Mouse (Mus musculus) hematopoietic stem cell, adult 5-6 weeks (primary cell): ENCODE measurements around the gene Inpp1. TPM values are rescaled to one million over a fixed set of nuclear protein-coding genes. Genes with fewer than 3 reads are reported as not detected.
A peak's percentile ranks its signal among the peaks of the same experiment; 100 is the strongest.

Source experiments
- ATAC-seq, 2 experiments: fragments of 125-278 bp in 1 of 2; replicated peaks in 1 of 2; 2 replicates each; pipeline ENCODE4 v1.8.0; 2016 to 2017; ENCODE audit warnings: inconsistent platforms in 2 of 2, mild to moderate bottlenecking in 2 of 2, moderate number of reproducible peaks in 2 of 2, low read depth in 1 of 2, moderate TSS enrichment in 1 of 2; ENCODE audit not compliant: low FRiP score in 2 of 2, poor library complexity in 2 of 2, severe bottlenecking in 2 of 2, insufficient read depth in 1 of 2, low TSS enrichment in 1 of 2
- total RNA-seq: library from RNA; stranded (forward); fragments of 172-1452, 232-1000 nt; gene quantifications from 2 replicates; pipeline ENCODE4 v1.2.3, GENCODE M21; 2017

Inpp1 gene
- 26.5 and 31.8 TPM in 2 replicates for total RNA-seq

DNA sequence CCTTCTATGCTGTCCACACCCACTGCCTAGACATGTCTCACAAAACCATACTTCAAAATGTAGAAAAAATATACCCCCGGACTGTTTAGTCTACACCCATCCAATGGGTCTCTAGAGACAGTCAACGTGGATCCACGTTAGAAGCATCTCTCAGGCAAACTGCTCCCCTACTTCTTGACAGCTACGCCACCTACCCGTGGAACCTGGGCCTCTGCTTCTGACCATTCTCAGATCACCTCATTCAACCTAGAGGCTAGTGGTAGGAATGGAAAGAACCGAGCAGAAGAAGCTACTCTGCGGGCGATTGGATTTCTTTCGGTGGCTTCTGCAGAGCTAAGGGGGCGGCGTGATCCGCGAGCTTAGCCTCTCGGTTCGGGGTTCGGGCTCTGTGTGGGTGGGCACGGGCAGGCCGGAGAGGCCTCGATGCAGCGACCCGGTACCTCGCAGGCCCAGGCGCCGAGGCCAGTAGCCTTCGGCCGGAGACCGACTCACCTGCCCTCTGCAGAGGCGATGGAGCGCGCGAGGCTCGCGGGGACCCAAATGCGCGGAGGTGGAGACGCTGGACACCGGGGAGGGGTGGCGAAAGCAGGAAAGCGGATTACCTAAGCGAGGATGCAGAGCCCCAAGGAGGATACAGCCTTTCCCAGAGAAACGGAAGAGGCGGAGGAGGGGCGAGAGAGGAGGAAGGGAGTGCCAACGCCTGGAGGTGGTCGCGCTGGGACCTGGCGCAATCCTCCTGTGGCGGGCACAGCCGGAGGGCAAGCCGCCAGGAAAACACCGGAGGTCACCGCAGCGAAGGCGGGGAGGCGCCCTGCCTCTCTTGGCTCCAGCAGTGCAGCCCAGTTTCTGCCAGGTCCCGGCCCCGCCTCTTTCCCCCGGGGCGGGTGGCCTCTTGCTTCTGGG lies at the start of gene Inpp1:
TSS of gene Inpp1 (minus strand) at position 779 of the 903 bp plus-strand sequence.
- ATAC-seq, result peak; percentile 86 to 90

DNA sequence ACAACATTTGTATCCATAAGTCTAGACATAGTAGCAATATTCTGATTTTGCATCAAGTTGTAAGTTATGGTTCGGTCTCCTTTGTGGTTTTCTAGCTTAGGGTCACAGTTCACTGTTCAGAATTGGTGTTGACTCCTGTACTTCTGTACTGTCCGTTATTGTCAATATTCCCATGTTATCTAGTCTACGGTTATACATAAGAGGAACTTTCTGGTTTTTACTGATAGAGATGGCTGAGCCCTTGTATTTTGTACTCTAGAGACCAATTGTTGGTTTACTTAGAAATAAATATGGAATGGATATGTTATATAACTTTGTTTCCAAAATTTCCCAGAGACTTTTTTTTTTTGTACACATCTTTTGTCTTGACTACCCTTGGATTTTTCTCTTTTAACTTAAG lies 48.5 kb upstream of the Inpp1 start:
- ATAC-seq, result no peak

DNA sequence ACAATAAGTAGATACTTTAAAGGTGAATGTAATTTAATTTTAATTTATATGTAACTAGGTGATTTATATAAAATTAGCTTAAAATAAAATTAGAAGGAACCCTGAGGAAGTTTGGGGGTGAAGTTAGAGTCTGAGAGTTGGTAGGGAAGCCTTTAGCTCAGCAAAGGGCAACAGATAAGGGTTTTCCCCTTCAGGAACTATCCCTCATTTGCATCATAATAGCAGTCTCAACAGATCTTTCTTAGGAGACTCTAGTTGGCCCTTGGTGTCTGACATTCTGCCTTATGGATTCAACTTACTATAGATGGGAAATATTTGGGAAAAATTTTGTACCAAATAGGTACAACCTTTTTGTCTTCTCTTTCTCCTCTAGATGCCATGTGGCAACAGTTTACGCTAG lies 46.7 kb upstream of the Inpp1 start:
- no peak for ATAC-seq

DNA sequence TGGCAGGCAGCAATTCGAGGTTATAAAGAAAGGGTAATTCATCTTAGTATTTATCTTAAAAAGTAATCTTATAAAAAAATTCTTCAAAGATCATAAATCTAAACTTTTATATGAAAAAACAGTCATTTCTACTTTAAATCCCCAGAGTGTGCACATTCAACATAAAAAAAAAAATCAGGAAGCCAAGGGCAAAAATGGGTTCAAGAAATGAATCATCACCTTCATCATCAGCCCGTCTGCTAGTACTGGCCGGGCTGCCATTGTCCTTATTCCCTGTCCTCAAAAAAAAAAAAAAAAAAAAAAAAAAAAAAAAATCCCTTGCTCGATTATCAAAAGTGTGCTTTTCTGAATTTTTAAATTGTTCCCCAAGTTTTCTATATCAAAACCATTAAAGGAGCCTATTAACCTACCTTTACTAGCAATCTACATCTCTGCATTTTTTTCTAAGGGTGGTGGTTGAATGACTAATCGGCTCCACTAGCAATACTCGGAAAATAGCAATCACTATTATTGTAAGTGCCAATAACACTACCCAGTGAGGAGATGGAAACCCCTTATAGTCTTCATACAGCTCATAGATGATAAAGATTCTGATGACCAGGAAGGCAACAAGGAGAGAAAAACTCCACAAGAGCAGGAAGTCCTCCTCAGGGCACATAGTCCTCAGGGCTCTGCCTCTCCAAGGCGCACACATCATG lies 38.6 kb upstream of the Inpp1 start:
- ATAC-seq, result no peak

DNA sequence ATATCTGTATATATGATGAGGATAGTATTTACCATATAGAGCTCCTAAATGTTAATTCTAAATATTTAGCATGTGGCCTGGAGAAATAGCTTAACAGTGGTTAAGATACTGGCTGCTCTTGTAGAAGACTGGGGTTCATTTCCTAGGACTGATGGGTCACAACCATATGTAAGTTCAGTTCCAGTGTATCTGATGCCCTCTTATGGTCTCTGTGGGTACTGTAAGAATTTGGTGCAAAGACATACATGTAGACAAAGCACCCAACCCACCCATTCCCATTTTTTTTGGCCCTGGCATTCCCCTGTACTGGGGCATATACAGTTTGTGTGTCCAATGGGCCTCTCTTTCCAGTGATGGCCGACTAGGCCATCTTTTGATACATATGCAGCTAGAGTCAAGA lies 36.5 kb upstream of the Inpp1 start:
- ATAC-seq, result peak; percentile 73 to 84; a peak in 3 of 4 replicates

DNA sequence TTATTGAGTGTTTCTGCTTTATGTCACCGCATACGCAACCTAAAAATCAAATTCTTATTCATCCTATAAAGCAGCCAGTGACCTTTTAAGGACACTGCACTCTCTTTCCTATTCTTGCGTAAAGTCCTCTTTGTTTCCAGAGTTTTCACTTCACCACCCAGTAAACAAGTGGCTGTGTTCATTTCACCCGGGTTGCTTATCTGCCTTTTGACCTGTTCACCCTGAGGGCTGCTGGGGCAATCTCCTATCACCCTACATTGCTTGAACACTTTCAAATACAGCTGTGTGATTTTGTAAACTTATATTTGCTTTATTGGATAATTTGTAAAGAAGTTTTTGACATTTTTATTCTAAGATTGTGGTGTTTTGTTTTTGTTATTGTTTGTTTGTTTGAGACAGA lies 31.9 kb upstream of the Inpp1 start:
- ATAC-seq, result no peak

DNA sequence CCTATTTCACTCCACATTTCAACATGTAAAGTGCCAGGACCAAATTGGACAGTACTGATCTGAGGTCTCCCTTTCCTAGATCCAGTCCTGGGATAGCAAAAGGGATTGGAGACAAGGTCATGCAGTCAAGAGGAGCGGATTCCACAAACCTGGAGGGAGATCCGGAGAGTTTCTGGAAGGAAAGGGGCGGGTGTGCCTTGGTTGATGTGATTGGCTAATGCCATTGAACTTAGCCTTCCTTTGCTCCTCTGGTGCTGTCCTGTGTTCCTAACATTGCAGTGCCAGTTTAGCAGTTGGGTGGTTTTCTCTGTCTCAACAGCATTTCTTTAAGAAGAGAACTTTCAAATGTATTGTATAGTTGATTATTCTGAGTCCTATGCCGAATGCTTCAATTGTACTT lies 29.1 kb upstream of the Inpp1 start:
- no peak for ATAC-seq

DNA sequence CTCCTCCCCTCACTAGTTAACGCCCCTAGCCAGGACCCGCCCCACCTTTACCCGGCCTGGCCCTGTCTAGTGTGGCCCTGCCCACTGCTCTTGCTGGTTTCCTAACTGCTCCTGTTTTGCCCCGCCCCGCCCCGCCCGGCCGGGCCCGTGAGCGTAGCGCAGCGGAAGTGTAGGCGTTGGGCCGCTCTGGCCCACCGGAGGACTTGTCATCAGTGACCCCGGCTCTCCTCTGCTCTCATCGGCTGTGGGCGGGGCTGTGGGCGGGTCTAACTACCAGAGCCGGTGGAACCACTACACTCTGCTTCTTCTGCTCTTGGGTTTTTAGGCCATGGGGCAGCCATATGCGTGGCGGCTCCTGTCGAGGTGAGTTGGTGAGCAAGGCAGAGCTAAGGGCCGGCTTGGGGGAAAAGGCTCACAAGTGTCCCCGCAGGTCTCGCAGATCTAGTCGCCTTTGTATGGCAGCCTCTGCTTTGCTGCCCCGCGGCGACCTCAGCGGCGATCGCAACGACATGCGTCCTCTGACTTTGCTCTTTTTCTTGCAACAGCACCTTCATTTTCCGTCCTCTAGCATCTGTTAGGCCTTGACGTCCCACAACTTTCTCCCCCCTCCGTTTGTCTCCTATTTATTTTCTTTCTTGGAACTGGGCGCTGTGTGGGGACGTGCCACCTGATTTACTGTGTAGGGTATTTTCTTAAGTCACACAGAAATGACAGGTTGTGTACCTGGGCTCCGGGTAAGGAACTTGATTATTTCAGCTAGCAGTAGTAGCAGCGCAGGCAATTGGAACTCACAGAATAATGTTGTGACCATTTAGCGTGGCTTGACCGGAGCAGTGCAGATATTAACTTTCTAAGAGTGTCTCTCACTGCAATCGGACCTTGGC lies 27.5 kb upstream of the Inpp1 start, which contains the start of gene Hibch:
TSS of gene Hibch (plus strand) at position 148 of the 884 bp plus-strand sequence.
- peak; percentile 97 to 98 for ATAC-seq

DNA sequence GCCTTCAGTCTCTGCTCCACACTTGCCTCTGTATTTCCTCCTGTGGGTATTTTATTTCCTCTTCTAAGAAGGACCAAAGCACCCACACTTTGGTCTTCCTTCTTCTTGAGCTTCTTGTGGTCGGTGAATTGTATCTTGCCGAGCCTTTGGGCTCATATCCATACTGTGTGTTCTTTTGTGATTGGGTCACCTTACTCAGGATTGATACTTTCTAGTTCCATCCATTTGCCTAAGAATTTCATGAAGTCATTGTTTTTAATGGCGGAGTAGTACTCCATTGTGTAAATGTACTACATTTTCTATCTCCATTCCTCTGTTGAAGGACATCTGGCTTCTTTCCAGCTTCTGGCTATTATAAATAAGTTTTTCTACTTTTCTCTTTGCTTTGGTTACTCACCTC lies 26.9 kb upstream of the Inpp1 start:
- ATAC-seq, result no peak

DNA sequence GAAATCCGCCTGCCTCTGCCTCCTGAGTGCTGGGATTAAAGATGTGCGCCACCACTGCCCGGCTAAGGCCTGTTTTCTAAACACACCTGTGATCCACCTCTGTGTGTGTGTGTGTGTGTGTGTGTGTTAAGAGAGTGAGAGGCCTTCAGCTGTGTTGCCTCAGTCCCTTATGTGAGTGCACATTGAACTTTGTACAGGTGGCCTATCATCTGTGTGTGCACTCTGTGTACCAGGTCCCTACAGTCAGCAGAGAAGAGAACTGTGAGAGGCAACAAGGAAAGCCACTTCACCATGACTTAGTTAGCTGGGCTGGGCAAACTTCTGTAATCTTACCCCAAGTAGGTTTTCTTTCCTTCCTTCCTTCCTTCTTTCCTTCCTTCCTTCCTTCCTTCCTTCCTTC lies 21.6 kb upstream of the Inpp1 start:
- no peak for ATAC-seq

DNA sequence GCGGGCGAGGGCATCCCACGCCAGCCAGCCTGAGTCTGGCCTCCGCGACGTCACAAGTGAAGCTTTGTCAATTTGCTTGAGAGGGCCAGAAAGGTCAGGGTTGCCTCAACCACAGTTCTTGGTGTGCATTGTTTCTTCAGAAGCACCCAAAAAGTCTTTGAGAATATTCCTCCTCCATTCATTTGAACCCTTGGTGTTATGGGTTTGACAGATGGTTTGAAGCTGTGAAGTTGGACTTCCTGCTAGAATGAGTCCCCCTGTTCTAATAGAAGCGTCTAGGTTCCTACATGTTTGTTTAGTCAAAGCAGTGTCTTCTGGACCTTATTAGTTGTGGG lies 292 bp upstream of the Inpp1 start:
- peak in 1 of 2 experiments; percentile 5; a peak in 1 of 4 replicates for ATAC-seq

DNA sequence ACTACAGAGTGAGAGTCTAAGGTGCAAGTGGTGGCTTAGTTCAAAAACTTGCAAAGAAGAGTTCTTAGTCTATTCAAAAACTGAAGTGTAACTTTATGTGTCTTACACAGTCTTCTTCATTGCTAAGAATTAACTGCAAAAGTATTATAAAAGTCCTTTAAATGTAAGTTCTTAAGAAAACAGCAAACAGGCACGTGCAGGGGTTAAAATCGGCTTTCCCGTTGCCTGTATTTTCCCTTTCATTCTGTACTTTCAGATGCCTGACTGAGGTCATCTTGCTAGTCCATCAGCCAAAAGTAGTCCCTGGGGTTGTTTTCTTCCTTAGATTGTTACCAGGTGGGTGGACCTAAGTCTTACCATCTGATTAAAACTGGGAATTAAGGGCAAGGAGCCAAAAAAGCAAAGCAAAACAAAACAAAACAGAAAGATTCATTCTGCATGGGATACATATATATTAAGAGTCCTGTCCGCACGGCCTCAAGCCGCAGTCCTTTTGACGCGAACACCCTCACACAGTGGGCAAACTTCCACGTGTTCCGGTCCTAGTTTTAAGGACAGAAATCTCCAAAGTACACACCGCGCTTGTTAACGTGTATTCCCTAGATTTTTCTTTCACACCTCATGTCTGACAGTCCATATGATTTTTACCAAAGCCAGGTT lies 1.1 kb downstream of the Inpp1 start:
- no peak for ATAC-seq

DNA sequence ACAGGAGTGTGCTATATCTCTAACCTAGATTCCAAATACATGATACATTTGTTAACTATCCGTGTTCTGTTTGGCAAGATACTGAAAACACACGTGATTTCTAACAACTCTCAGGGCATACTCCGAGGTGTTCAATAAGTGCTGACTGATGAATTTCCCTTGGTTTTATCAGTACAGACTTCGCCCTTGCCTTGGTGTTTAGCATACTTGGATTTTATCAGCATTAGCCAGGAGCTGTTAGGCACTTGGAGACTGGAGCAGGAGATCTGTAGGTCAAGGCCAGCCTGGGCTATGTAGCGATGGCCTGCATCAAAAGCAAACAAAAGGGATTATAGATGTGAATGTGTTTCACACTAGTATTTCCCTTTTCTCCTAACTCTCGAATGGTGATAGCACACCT lies 9.0 kb downstream of the Inpp1 start:
- no peak for ATAC-seq

DNA sequence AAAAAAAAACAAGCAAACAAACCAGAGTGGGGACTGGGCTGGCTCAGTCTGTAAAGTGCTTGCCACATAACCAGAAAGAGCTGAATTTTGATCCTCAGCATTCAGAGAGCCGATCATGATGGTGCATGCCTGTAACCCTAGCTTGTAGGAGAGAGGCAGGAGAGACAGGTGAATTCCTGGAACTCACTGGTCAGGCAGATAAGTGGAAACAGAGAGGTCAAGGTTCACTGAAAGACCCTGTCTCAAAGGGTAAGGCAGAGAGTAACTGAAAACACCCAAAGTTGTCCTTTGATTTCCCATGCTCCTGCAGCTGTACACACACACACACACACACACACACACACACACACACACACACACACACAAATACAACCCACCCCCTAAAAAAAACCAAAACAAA lies 12.4 kb downstream of the Inpp1 start:
- ATAC-seq, result no peak

DNA sequence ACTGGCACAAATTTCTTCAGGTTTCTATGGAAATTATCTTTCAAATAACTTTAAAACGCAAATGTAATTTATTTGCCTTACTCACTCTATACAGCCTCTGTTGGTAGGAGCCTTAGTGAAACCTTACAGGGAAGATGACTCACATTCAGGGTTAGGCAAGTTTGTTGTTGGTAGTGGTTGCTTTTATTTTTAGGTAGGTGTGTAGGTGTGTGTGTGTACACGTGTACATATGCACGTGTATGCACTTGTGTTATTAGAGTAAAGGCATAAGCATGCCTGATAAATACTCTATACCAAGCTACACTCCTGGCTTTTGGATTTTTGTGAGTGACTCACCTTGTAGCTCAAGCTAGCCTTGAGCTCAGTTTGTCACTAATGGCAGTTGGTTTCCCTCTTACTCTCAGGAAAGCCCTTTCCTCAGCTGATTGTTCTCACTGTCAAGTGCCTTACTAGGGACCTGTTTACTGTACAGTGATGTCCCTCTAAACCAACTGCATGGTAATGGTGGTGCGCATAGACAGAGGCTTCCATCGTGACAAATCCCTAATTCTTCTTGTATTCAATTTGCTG lies 15.0 kb downstream of the Inpp1 start:
- no peak for ATAC-seq

DNA sequence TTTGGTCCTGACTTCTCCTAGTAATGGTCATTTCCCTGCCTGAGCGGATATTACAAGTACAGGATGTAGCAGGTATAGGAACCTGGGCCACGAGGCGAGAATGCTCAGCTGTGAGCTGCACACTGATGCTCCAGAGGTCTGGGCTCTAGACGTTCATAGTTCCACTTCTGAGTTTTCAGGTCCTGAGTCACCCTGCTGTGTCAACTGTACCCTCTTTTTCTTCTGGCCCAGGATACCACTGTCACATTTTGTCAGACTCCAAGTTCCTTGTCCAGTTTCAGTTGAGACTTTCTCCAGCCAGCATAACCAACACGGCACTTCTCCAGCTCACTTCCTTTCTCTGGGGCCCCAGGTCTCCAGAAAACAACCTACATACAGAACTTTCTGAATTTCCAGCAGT lies 15.8 kb downstream of the Inpp1 start:
- peak; percentile 22 to 31 for ATAC-seq

DNA sequence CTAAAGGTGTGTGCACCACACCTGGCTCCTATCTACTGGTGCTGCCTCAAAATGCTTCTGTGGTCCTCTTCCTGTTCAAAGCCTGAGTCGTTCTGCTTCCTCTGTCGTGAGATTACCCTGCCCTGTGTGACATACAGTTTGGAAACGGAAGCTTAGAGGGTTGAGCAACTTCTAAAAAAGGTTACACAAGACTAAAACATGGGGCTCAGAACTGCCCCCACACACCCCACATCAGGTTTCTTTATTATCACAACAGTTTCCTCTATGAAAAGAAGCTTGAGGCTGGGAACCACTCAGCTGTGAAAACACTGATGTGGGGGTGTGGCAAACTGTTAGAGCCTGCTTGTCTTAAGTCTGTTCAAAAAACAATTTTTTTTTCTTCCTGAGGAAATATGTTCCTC lies 17.1 kb downstream of the Inpp1 start:
- peak; percentile 86 to 88 for ATAC-seq
